Mouse (Mus musculus): ENCODE measurements around the gene Aig1. TPM values are rescaled to one million over a fixed set of nuclear protein-coding genes. Genes with fewer than 3 reads are reported as not detected.

The Aig1 gene
- polyA plus RNA-seq, 1 experiment from 2014 or later = 37.5 TPM

GRCm38 (mm10) chr10:13714199-13714919, 154.4 kb downstream of the Aig1 start:
- Histone ChIP-seq H3K4me2 (replicated peaks; ENCODE audit: low read depth, low read length) (no peak overlapping the region), H3K9me3 (ENCODE audit: control insufficient read depth, low read length) (no peaks in the 10 kb centered on the region), H3K27me3 (ENCODE audit: control insufficient read depth, insufficient read depth, low read length) (no peaks in the 10 kb centered on the region), H3K36me3 (ENCODE audit: control insufficient read depth, insufficient read depth, low read length) (no peaks in the 10 kb centered on the region), H3K9ac (ENCODE audit: low read depth, low read length) (no peak overlapping the region), H3K4me1 (replicated peaks; ENCODE audit: control insufficient read depth, insufficient read depth, low read length) (no peaks in the 10 kb centered on the region; the same call in 1 of the 2 replicates), H3K4me3 (ENCODE audit: low read depth, low read length) (no peak overlapping the region), H3K27ac (ENCODE audit: low read depth, low read length) (no peak overlapping the region)
- 30% methylated on average over 9 of the region's 9 CpGs for WGBS
- DNase-seq (ENCODE audit: low spot score) (peak; percentile 47), ATAC-seq (ENCODE audit: low FRiP score) (peak; percentile 86)

GRCm38 (mm10) chr10:13713711-13714110, 155.1 kb downstream of the Aig1 start:
- no peak overlapping the region for H3K9ac ChIP-seq (ENCODE audit: low read depth, low read length)

GRCm38 (mm10) chr10:13713116-13713515, 155.7 kb downstream of the Aig1 start:
- no peaks in the 10 kb centered on the region for H3K27me3 ChIP-seq (ENCODE audit: control insufficient read depth, insufficient read depth, low read length)
- DNase-seq (ENCODE audit: low spot score) (no peak), ATAC-seq (ENCODE audit: low FRiP score) (no peak)
- 76% methylated on average over 2 of the region's 2 CpGs for WGBS
- no peak overlapping the region for H3K9ac ChIP-seq (ENCODE audit: low read depth, low read length)
- no peak overlapping the region for H3K4me2 ChIP-seq (replicated peaks; ENCODE audit: low read depth, low read length)
- H3K4me1 ChIP-seq (replicated peaks; ENCODE audit: control insufficient read depth, insufficient read depth, low read length) = no peaks in the 10 kb centered on the region; the same call in 1 of the 2 replicates
- H3K9me3 ChIP-seq (ENCODE audit: control insufficient read depth, low read length) = no peaks in the 10 kb centered on the region
- H3K36me3 ChIP-seq (ENCODE audit: control insufficient read depth, insufficient read depth, low read length) = no peaks in the 10 kb centered on the region
- no peak overlapping the region for H3K27ac ChIP-seq (ENCODE audit: low read depth, low read length)
- no peak overlapping the region for H3K4me3 ChIP-seq (ENCODE audit: low read depth, low read length)

More at GRCm38 (mm10) chr10:13713711-13714110, 155.1 kb downstream of the Aig1 start:
- no peaks in the 10 kb centered on the region for H3K9me3 ChIP-seq (ENCODE audit: control insufficient read depth, low read length)
- ATAC-seq (ENCODE audit: low FRiP score) (no peak), DNase-seq (ENCODE audit: low spot score) (peak; percentile 4)
- H3K4me3 ChIP-seq (ENCODE audit: low read depth, low read length) = no peak overlapping the region
- H3K4me1 ChIP-seq (replicated peaks; ENCODE audit: control insufficient read depth, insufficient read depth, low read length) = no peaks in the 10 kb centered on the region; the same call in 1 of the 2 replicates
- H3K4me2 ChIP-seq (replicated peaks; ENCODE audit: low read depth, low read length) = no peak overlapping the region
- no peak overlapping the region for H3K27ac ChIP-seq (ENCODE audit: low read depth, low read length)
- no peaks in the 10 kb centered on the region for H3K36me3 ChIP-seq (ENCODE audit: control insufficient read depth, insufficient read depth, low read length)
- WGBS = 87% methylated on average over 5 of the region's 5 CpGs
- H3K27me3 ChIP-seq (ENCODE audit: control insufficient read depth, insufficient read depth, low read length) = no peaks in the 10 kb centered on the region

- H3K4me3 ChIP-seq (ENCODE audit: low read depth, low read length) = no peak overlapping the region
- no peaks in the 10 kb centered on the region for H3K36me3 ChIP-seq (ENCODE audit: control insufficient read depth, insufficient read depth, low read length)
- no peak overlapping the region for H3K4me2 ChIP-seq (replicated peaks; ENCODE audit: low read depth, low read length)
- no peaks in the 10 kb centered on the region for H3K9me3 ChIP-seq (ENCODE audit: control insufficient read depth, low read length)
- ATAC-seq (ENCODE audit: low FRiP score) = no peak
- no peak overlapping the region for H3K27ac ChIP-seq (ENCODE audit: low read depth, low read length)
- no peaks in the 10 kb centered on the region for H3K27me3 ChIP-seq (ENCODE audit: control insufficient read depth, insufficient read depth, low read length)
- no peak overlapping the region for H3K9ac ChIP-seq (ENCODE audit: low read depth, low read length)
- no peaks in the 10 kb centered on the region; the same call in 1 of the 2 replicates for H3K4me1 ChIP-seq (replicated peaks; ENCODE audit: control insufficient read depth, insufficient read depth, low read length)
- 84% methylated on average over 8 of the region's 8 CpGs for WGBS
- no peak for DNase-seq (ENCODE audit: low spot score)
These were observed 157.4 kb downstream of the Aig1 start for GRCm38 (mm10) chr10:13711281-13711829.

- no peaks in the 10 kb centered on the region for H3K36me3 ChIP-seq (ENCODE audit: control insufficient read depth, insufficient read depth, low read length)
- ATAC-seq (ENCODE audit: low FRiP score) (no peak), DNase-seq (ENCODE audit: low spot score) (no peak)
- WGBS = 69% methylated on average over 4 of the region's 4 CpGs
- no peaks in the 10 kb centered on the region for H3K9me3 ChIP-seq (ENCODE audit: control insufficient read depth, low read length)
- H3K27me3 ChIP-seq (ENCODE audit: control insufficient read depth, insufficient read depth, low read length) = no peaks in the 10 kb centered on the region
- H3K4me1 ChIP-seq (replicated peaks; ENCODE audit: control insufficient read depth, insufficient read depth, low read length) = no peaks in the 10 kb centered on the region
- no peak overlapping the region for H3K4me3 ChIP-seq (ENCODE audit: low read depth, low read length)
- no peak overlapping the region for H3K27ac ChIP-seq (ENCODE audit: low read depth, low read length)
- H3K4me2 ChIP-seq (replicated peaks; ENCODE audit: low read depth, low read length) = no peak overlapping the region
- no peak overlapping the region for H3K9ac ChIP-seq (ENCODE audit: low read depth, low read length)
These were observed 163.0 kb downstream of the Aig1 start for GRCm38 (mm10) chr10:13705771-13706170.

GRCm38 (mm10) chr10:13702688-13703087, 166.1 kb downstream of the Aig1 start:
- Histone ChIP-seq H3K9ac (ENCODE audit: low read depth, low read length) (no peak overlapping the region), H3K27ac (ENCODE audit: low read depth, low read length) (no peak overlapping the region), H3K4me2 (replicated peaks; ENCODE audit: low read depth, low read length) (no peak overlapping the region), H3K4me3 (ENCODE audit: low read depth, low read length) (no peak overlapping the region), H3K4me1 (replicated peaks; ENCODE audit: control insufficient read depth, insufficient read depth, low read length) (no peaks in the 10 kb centered on the region), H3K36me3 (ENCODE audit: control insufficient read depth, insufficient read depth, low read length) (no peaks in the 10 kb centered on the region), H3K9me3 (ENCODE audit: control insufficient read depth, low read length) (no peaks in the 10 kb centered on the region), H3K27me3 (ENCODE audit: control insufficient read depth, insufficient read depth, low read length) (no peaks in the 10 kb centered on the region)
- no peak for DNase-seq (ENCODE audit: low spot score)
- 76% methylated on average over 6 of the region's 6 CpGs for WGBS
- no peak for ATAC-seq (ENCODE audit: low FRiP score)

GRCm38 (mm10) chr10:13702043-13702442, 166.7 kb downstream of the Aig1 start:
- Histone ChIP-seq H3K27ac (ENCODE audit: low read depth, low read length) (no peak overlapping the region), H3K27me3 (ENCODE audit: control insufficient read depth, insufficient read depth, low read length) (no peaks in the 10 kb centered on the region), H3K36me3 (ENCODE audit: control insufficient read depth, insufficient read depth, low read length) (no peaks in the 10 kb centered on the region), H3K9me3 (ENCODE audit: control insufficient read depth, low read length) (no peaks in the 10 kb centered on the region), H3K9ac (ENCODE audit: low read depth, low read length) (no peak overlapping the region), H3K4me1 (replicated peaks; ENCODE audit: control insufficient read depth, insufficient read depth, low read length) (no peaks in the 10 kb centered on the region), H3K4me3 (ENCODE audit: low read depth, low read length) (no peak overlapping the region), H3K4me2 (replicated peaks; ENCODE audit: low read depth, low read length) (no peak overlapping the region)
- ATAC-seq (ENCODE audit: low FRiP score) = no peak
- no peak for DNase-seq (ENCODE audit: low spot score)
- 64% methylated on average over 8 of the region's 8 CpGs for WGBS

- Histone ChIP-seq H3K27ac (ENCODE audit: low read depth, low read length) (no peak overlapping the region), H3K9ac (ENCODE audit: low read depth, low read length) (no peak overlapping the region), H3K36me3 (ENCODE audit: control insufficient read depth, insufficient read depth, low read length) (no peaks in the 10 kb centered on the region), H3K4me3 (ENCODE audit: low read depth, low read length) (no peak overlapping the region), H3K9me3 (ENCODE audit: control insufficient read depth, low read length) (no peaks in the 10 kb centered on the region), H3K4me2 (replicated peaks; ENCODE audit: low read depth, low read length) (no peak overlapping the region), H3K27me3 (ENCODE audit: control insufficient read depth, insufficient read depth, low read length) (no peaks in the 10 kb centered on the region), H3K4me1 (replicated peaks; ENCODE audit: control insufficient read depth, insufficient read depth, low read length) (no peaks in the 10 kb centered on the region)
- DNase-seq (ENCODE audit: low spot score) (no peak), ATAC-seq (ENCODE audit: low FRiP score) (no peak)
These were observed 172.5 kb downstream of the Aig1 start for GRCm38 (mm10) chr10:13696326-13696725.

- H3K9me3 ChIP-seq (ENCODE audit: control insufficient read depth, low read length) = no peaks in the 10 kb centered on the region
- no peak overlapping the region for H3K27ac ChIP-seq (ENCODE audit: low read depth, low read length)
- H3K36me3 ChIP-seq (ENCODE audit: control insufficient read depth, insufficient read depth, low read length) = no peaks in the 10 kb centered on the region
- no peak overlapping the region for H3K4me3 ChIP-seq (ENCODE audit: low read depth, low read length)
- no peaks in the 10 kb centered on the region for H3K4me1 ChIP-seq (replicated peaks; ENCODE audit: control insufficient read depth, insufficient read depth, low read length)
- WGBS = 86% methylated on average over 4 of the region's 4 CpGs
- DNase-seq (ENCODE audit: low spot score) = no peak
- H3K27me3 ChIP-seq (ENCODE audit: control insufficient read depth, insufficient read depth, low read length) = no peaks in the 10 kb centered on the region
- H3K4me2 ChIP-seq (replicated peaks; ENCODE audit: low read depth, low read length) = no peak overlapping the region
- no peak for ATAC-seq (ENCODE audit: low FRiP score)
- H3K9ac ChIP-seq (ENCODE audit: low read depth, low read length) = no peak overlapping the region
These were observed 175.5 kb downstream of the Aig1 start for GRCm38 (mm10) chr10:13693276-13693675.
